Mouse (Mus musculus): ENCODE data around the gene Aldh1a3. TPM values are rescaled to one million over a fixed set of nuclear protein-coding genes. Genes with fewer than 3 reads are reported as not detected.

Gene Aldh1a3
- polyA plus RNA-seq, 1 experiment: not detected

GRCm38 (mm10) chr7:66427053-66427436, 272 bp downstream of the Aldh1a3 start:
- H3K36me3 ChIP-seq (ENCODE audit: control insufficient read depth): no peaks in the 10 kb centered on the region
- H3K4me1 ChIP-seq (ENCODE audit: control insufficient read depth): no peaks in the 10 kb centered on the region
- H3K9me3 ChIP-seq (ENCODE audit: control insufficient read depth, low read length): no peaks in the 10 kb centered on the region
- no peak overlapping the region for H3K4me3 ChIP-seq (replicated peaks)
- H3K27me3 ChIP-seq (ENCODE audit: control insufficient read depth): peaks cover 49% of the 10 kb centered on the region
- TF ChIP-seq TAL1 (IDR thresholded peaks at IDR 0.05; ENCODE audit: low read length) (no peak), GATA1 (IDR thresholded peaks at IDR 0.05; ENCODE audit: low read length) (no peak)

- TF ChIP-seq TAL1 (IDR thresholded peaks at IDR 0.05; ENCODE audit: low read length) (no peak), GATA1 (IDR thresholded peaks at IDR 0.05; ENCODE audit: low read length) (no peak)
- Histone ChIP-seq H3K4me3 (replicated peaks) (no peak overlapping the region), H3K27me3 (ENCODE audit: control insufficient read depth) (peaks cover 24% of the 10 kb centered on the region)
Observed at GRCm38 (mm10) chr7:66421903-66422302, 5.4 kb downstream of the Aldh1a3 start.

GRCm38 (mm10) chr7:66418981-66419380, 8.3 kb downstream of the Aldh1a3 start:
- Histone ChIP-seq H3K4me3 (replicated peaks) (no peak overlapping the region), H3K9me3 (ENCODE audit: control insufficient read depth, low read length) (no peaks in the 10 kb centered on the region; the same call in 1 of the 2 replicates), H3K4me1 (ENCODE audit: control insufficient read depth) (no peaks in the 10 kb centered on the region), H3K27me3 (ENCODE audit: control insufficient read depth) (no peaks in the 10 kb centered on the region; the same call in 1 of the 2 replicates), H3K36me3 (ENCODE audit: control insufficient read depth) (no peaks in the 10 kb centered on the region)
- TF ChIP-seq TAL1 (IDR thresholded peaks at IDR 0.05; ENCODE audit: low read length) (no peak), GATA1 (IDR thresholded peaks at IDR 0.05; ENCODE audit: low read length) (no peak)

More at GRCm38 (mm10) chr7:66421903-66422302, 5.4 kb downstream of the Aldh1a3 start:
- no peaks in the 10 kb centered on the region for H3K4me1 ChIP-seq (ENCODE audit: control insufficient read depth)
- H3K9me3 ChIP-seq (ENCODE audit: control insufficient read depth, low read length): no peaks in the 10 kb centered on the region
- no peaks in the 10 kb centered on the region for H3K36me3 ChIP-seq (ENCODE audit: control insufficient read depth)

GRCm38 (mm10) chr7:66416829-66417228, 10.5 kb downstream of the Aldh1a3 start:
- TF ChIP-seq TAL1 (IDR thresholded peaks at IDR 0.05; ENCODE audit: low read length): no peak
- TF ChIP-seq GATA1 (IDR thresholded peaks at IDR 0.05; ENCODE audit: low read length): no peak
- Histone ChIP-seq H3K36me3 (ENCODE audit: control insufficient read depth) (no peaks in the 10 kb centered on the region), H3K9me3 (ENCODE audit: control insufficient read depth, low read length) (no peaks in the 10 kb centered on the region; the same call in 1 of the 2 replicates), H3K4me3 (replicated peaks) (no peak overlapping the region), H3K4me1 (ENCODE audit: control insufficient read depth) (no peaks in the 10 kb centered on the region), H3K27me3 (ENCODE audit: control insufficient read depth) (no peaks in the 10 kb centered on the region)

- no peak overlapping the region for H3K4me3 ChIP-seq (replicated peaks)
- TF ChIP-seq TAL1 (IDR thresholded peaks at IDR 0.05; ENCODE audit: low read length) (no peak), GATA1 (IDR thresholded peaks at IDR 0.05; ENCODE audit: low read length) (no peak)
- H3K4me1 ChIP-seq (ENCODE audit: control insufficient read depth): no peaks in the 10 kb centered on the region
- H3K27me3 ChIP-seq (ENCODE audit: control insufficient read depth): no peaks in the 10 kb centered on the region
- H3K9me3 ChIP-seq (ENCODE audit: control insufficient read depth, low read length): no peaks in the 10 kb centered on the region; the same call in 1 of the 2 replicates
- no peaks in the 10 kb centered on the region for H3K36me3 ChIP-seq (ENCODE audit: control insufficient read depth)
Observed at GRCm38 (mm10) chr7:66413093-66413492, 14.2 kb downstream of the Aldh1a3 start.

- no peaks in the 10 kb centered on the region for H3K4me1 ChIP-seq (ENCODE audit: control insufficient read depth)
- H3K36me3 ChIP-seq (ENCODE audit: control insufficient read depth): no peaks in the 10 kb centered on the region
- H3K9me3 ChIP-seq (ENCODE audit: control insufficient read depth, low read length): no peaks in the 10 kb centered on the region
- no peak for TF ChIP-seq TAL1 (IDR thresholded peaks at IDR 0.05; ENCODE audit: low read length)
- no peak for TF ChIP-seq GATA1 (IDR thresholded peaks at IDR 0.05; ENCODE audit: low read length)
- H3K27me3 ChIP-seq (ENCODE audit: control insufficient read depth): no peaks in the 10 kb centered on the region
- H3K4me3 ChIP-seq (replicated peaks): no peak overlapping the region
Observed at GRCm38 (mm10) chr7:66409433-66409832, 17.9 kb downstream of the Aldh1a3 start.

- Histone ChIP-seq H3K4me1 (ENCODE audit: control insufficient read depth) (no peaks in the 10 kb centered on the region), H3K36me3 (ENCODE audit: control insufficient read depth) (no peaks in the 10 kb centered on the region)
- no peak for TF ChIP-seq GATA1 (IDR thresholded peaks at IDR 0.05; ENCODE audit: low read length)
- TF ChIP-seq TAL1 (IDR thresholded peaks at IDR 0.05; ENCODE audit: low read length): no peak
Observed at GRCm38 (mm10) chr7:66406971-66407370, 20.3 kb downstream of the Aldh1a3 start.

GRCm38 (mm10) chr7:66405951-66406721, 21.2 kb downstream of the Aldh1a3 start:
- H3K9me3 ChIP-seq (ENCODE audit: control insufficient read depth, low read length): no peaks in the 10 kb centered on the region
- no peaks in the 10 kb centered on the region for H3K27me3 ChIP-seq (ENCODE audit: control insufficient read depth)
- H3K36me3 ChIP-seq (ENCODE audit: control insufficient read depth): no peaks in the 10 kb centered on the region
- H3K4me3 ChIP-seq (replicated peaks): no peak overlapping the region
- no peaks in the 10 kb centered on the region for H3K4me1 ChIP-seq (ENCODE audit: control insufficient read depth)
- TF ChIP-seq TAL1 (IDR thresholded peaks at IDR 0.05; ENCODE audit: low read length): no peak
- no peak for TF ChIP-seq GATA1 (IDR thresholded peaks at IDR 0.05; ENCODE audit: low read length)

More at GRCm38 (mm10) chr7:66406971-66407370, 20.3 kb downstream of the Aldh1a3 start:
- Histone ChIP-seq H3K27me3 (ENCODE audit: control insufficient read depth) (no peaks in the 10 kb centered on the region), H3K9me3 (ENCODE audit: control insufficient read depth, low read length) (no peaks in the 10 kb centered on the region), H3K4me3 (replicated peaks) (no peak overlapping the region)

GRCm38 (mm10) chr7:66405541-66405940, 21.8 kb downstream of the Aldh1a3 start:
- Histone ChIP-seq H3K36me3 (ENCODE audit: control insufficient read depth) (no peaks in the 10 kb centered on the region), H3K4me3 (replicated peaks) (no peak overlapping the region), H3K9me3 (ENCODE audit: control insufficient read depth, low read length) (no peaks in the 10 kb centered on the region), H3K27me3 (ENCODE audit: control insufficient read depth) (no peaks in the 10 kb centered on the region), H3K4me1 (ENCODE audit: control insufficient read depth) (no peaks in the 10 kb centered on the region)
- no peak for TF ChIP-seq TAL1 (IDR thresholded peaks at IDR 0.05; ENCODE audit: low read length)
- TF ChIP-seq GATA1 (IDR thresholded peaks at IDR 0.05; ENCODE audit: low read length): no peak

Measured in erythroblast, embryonic 14.5 days (primary cell).